Mouse (Mus musculus) heart, adult 2 months (tissue): ENCODE measurements at regions not wholly inside any gene's neighbourhood (a gene's known extent, or its start where the extent isn't known, plus 50 kb on each side); places are given as distances from the start of the nearest gene placed in this dataset.

Experiments
- CTCF ChIP-seq: fragments of 200-600 bp; IDR thresholded peaks from 2 replicates; pipeline ENCODE4 v1.8.1; 2022; ENCODE audit warnings: antibody characterized with exemption, mild to moderate bottlenecking, moderate library complexity
- EP300 ChIP-seq: fragments of 200-500 bp; IDR thresholded peaks from 2 replicates; pipeline ENCODE4 v1.6.1; 2011; ENCODE audit warnings: low read depth, low read length, control low read depth; ENCODE audit not compliant: insufficient read depth
- POLR2A ChIP-seq: fragments of 200-500 bp; IDR thresholded peaks from 2 replicates; pipeline ENCODE4 v1.6.1; 2011; ENCODE audit warnings: mild to moderate bottlenecking, low read depth, low read length, control low read depth; ENCODE audit not compliant: insufficient read depth

DNA sequence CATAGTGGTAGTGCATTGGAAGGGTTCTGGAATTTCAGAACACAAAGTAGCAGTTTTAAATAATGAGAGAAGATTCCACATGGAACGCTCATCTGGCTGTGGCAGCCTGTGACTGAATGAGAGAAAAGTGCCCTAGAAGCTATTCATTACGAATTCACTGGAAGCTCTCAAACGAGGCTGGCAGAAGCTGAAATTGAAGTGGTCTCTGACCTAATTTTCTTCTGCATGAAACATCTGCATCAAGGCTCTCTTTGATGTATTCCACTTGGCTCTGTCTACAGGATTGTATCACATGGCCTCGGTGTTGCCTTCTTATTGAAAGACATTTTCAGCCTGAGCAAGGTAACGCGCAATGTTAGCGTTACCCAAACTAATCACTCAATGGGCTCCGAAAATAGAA, 298.4 kb upstream of the Zfp462 start:
- no peak for TF ChIP-seq CTCF
- TF ChIP-seq POLR2A = no peak
- no peak for TF ChIP-seq EP300
